Mouse (Mus musculus) liver, embryonic 14.5 days (tissue): ENCODE results near the gene Kras. TPM values are rescaled to one million over a fixed set of nuclear protein-coding genes. Genes with fewer than 3 reads are reported as not detected.

ENCODE experiments used
- ATAC-seq: fragments of 200-750 bp; cut with Nextera tagmentation; 2 replicates; pipeline ENCODE4 v1.8.0; 2017; ENCODE audit warnings: moderate number of reproducible peaks, mild to moderate bottlenecking, moderate library complexity; ENCODE audit not compliant: insufficient read depth
- DNase-seq, 3 experiments: peaks; one replicate each; pipeline ENCODE4 v3.0.0-alpha.2; 2012 to 2013; ENCODE audit warnings: low read depth in 3 of 3, low spot score in 3 of 3
- H3K27ac ChIP-seq: fragments of 300-500 bp; sonication (generic); 2 replicates; pipeline ENCODE4 v1.5.1; 2014; ENCODE audit warnings: moderate library complexity, mild to moderate bottlenecking, control low read depth, inconsistent platforms
- H3K27me3 ChIP-seq: fragments of 300-500 bp; sonication (generic); 2 replicates; pipeline ENCODE4 v1.6.1; 2014; ENCODE audit warnings: mild to moderate bottlenecking, low read length, moderate library complexity; ENCODE audit not compliant: control insufficient read depth, insufficient read depth
- H3K36me3 ChIP-seq: fragments of 300-500 bp; sonication (generic); replicated peaks from 2 replicates; pipeline ENCODE4 v1.6.1; 2014; ENCODE audit warnings: low read depth; ENCODE audit not compliant: control insufficient read depth, insufficient read depth
- H3K4me1 ChIP-seq, 2 experiments: fragments of 200-500 bp in 1 of 2; fragments of 300-500 bp in 1 of 2; sonication (generic) in 1 of 2; replicated peaks; 2 replicates each; pipeline ENCODE4 v1.6.1; 2012 to 2014; ENCODE audit warnings: antibody characterized with exemption in 1 of 2, inconsistent platforms in 1 of 2, low read length in 1 of 2; ENCODE audit not compliant: control insufficient read depth in 2 of 2, insufficient read depth in 2 of 2
- H3K4me2 ChIP-seq: fragments of 300-500 bp; sonication (generic); 2 replicates; pipeline ENCODE4 v1.6.1; 2014; ENCODE audit warnings: low read depth, mild to moderate bottlenecking, control low read depth, moderate library complexity
- H3K4me3 ChIP-seq, 2 experiments: fragments of 200-500 bp in 1 of 2; fragments of 300-500 bp in 1 of 2; sonication (generic) in 1 of 2; 2 replicates each; pipeline ENCODE4 v1.5.1; 2012 to 2014; ENCODE audit warnings: low read depth in 2 of 2, low read length in 2 of 2, mild to moderate bottlenecking in 2 of 2, control low read depth in 1 of 2, inconsistent platforms in 1 of 2, moderate library complexity in 1 of 2; ENCODE audit not compliant: insufficient read depth in 1 of 2
- H3K9ac ChIP-seq: fragments of 300-500 bp; sonication (generic); replicated peaks from 2 replicates; pipeline ENCODE4 v1.6.1; 2014; ENCODE audit warnings: mild to moderate bottlenecking, control low read depth, moderate library complexity
- H3K9me3 ChIP-seq: fragments of 300-500 bp; sonication (generic); 2 replicates; pipeline ENCODE4 v1.6.1; 2016; ENCODE audit warnings: low read length, mixed read lengths; ENCODE audit not compliant: control insufficient read depth
- CTCF ChIP-seq: IDR thresholded peaks from 2 replicates; pipeline ENCODE4 v1.5.1; 2016; ENCODE audit warnings: antibody characterized with exemption, low read depth, control low read depth
- EP300 ChIP-seq: IDR thresholded peaks from 2 replicates; pipeline ENCODE4 v1.6.1; 2016; ENCODE audit warnings: antibody characterized with exemption, low read depth
- WGBS: fragments of 180-500 bp; shearing (Covaris S2); extraction: QIAGEN DNeasy Blood & Tissue Kit; methylation state at CpG from one replicate; pipeline ENCODE4 v1.1.7; 2014; ENCODE audit not compliant: insufficient replicate concordance; 5-methylcytosine and 5-hydroxymethylcytosine counted together
- polyA plus RNA-seq, 2 experiments: library from polyadenylated mRNA; depleted of rRNA in 1 of 2; stranded (reverse) in 1 of 2; unstranded in 1 of 2; fragments of >200 nt; fragmentation: Nextera tagmentation in 1 of 2; extraction: Ambion mirVana in 1 of 2; gene quantifications; 2 replicates each; pipeline versions ENCODE4 v1.2.1 to v1.2.3; 2012 to 2014

The Kras gene
- polyA plus RNA-seq, 2 experiments, result 17.8 to 47.0 TPM

DNA sequence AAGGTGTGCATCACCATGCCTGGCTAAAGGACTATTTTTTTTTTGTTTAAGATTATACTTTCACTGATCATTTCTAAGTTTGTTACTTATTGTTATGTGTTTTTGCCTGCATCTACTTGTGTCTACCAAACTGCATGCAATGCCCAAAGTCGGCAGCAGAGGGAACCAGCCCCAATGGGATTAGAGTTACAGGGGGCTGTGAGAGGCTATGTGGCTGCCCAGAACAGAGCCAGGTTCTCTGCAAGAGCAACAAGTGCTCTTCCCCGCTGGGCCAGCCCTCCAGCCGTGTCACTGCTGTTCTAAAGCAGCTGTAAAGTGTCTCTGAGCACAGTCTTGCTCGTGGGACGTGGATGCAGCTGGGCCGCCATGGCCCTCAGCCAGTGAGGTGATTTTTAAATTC is 70.4 kb downstream of the Kras start:
- ATAC-seq (no peak), DNase-seq (peak in 2 of 3 experiments; percentile 11 to 19)
- Histone ChIP-seq H3K36me3 (no peaks in the 10 kb centered on the region), H3K9me3 (no peaks in the 10 kb centered on the region), H3K4me1 (no peaks in the 10 kb centered on the region), H3K9ac (no peak overlapping the region), H3K27ac (no peak overlapping the region), H3K27me3 (no peaks in the 10 kb centered on the region), H3K4me3 (no peak overlapping the region), H3K4me2 (no peak overlapping the region)
- WGBS, result 36% methylated on average over 6 of the region's 6 CpGs
- no peak for TF ChIP-seq EP300
- TF ChIP-seq CTCF, result peak; percentile 73

DNA sequence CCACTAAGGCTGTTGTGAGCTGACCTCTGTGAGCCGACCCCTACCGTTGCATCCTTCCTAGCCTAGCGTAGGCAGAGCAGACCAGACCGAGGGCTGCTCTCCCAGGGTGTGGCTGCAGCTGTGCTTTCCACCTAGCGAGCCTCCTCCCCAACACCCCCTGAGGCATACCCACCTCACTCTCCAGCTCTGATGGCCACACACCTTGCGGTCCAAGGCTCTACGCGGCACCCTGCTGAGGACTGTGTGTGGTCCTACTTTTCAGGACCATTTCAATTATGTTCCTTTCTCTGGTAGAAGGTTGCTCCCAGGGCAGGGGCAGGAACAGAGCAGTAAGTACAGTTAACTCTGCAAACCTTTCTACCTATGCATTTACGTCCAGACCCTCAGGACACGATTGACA is 73.6 kb downstream of the Kras start:
- no peaks in the 10 kb centered on the region for H3K36me3 ChIP-seq
- peaks cover 0 to 2% of the 10 kb centered on the region in 2 experiments; a peak in 1 of 4 replicates for H3K4me1 ChIP-seq
- WGBS, result 71% methylated on average over 10 of the region's 10 CpGs
- no peaks in the 10 kb centered on the region for H3K9me3 ChIP-seq
- H3K4me3 ChIP-seq, result no peak overlapping the region
- H3K4me2 ChIP-seq, result no peak overlapping the region
- no peaks in the 10 kb centered on the region for H3K27me3 ChIP-seq
- TF ChIP-seq EP300 (no peak), CTCF (no peak)
- no peak overlapping the region for H3K9ac ChIP-seq
- H3K27ac ChIP-seq, result no peak overlapping the region
- ATAC-seq, result no peak
- DNase-seq, result no peak

DNA sequence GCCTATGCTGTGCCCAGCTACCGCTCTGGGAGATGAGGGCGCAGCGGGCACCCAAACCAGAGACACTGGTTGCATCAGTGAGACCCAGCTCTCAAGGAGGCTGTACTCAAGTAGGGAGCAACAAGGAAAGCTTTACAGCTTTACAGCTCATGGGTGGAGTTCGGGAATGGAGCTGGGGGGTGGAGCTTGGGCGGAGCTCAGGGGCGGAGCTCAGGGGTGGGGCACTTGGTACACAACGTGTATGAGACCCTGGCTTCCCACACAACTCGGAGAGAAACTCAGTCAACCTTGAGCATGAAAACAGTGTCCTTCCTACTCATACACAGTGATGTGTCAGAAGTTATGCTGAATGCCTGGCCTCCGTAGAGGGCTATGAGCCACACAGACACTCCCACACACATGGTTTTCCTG is 74.5 kb downstream of the Kras start:
- ATAC-seq (no peak), DNase-seq (no peak)
- Histone ChIP-seq H3K9ac (no peak overlapping the region), H3K27me3 (no peaks in the 10 kb centered on the region), H3K4me3 (no peak overlapping the region), H3K27ac (no peak overlapping the region), H3K4me2 (no peak overlapping the region), H3K9me3 (no peaks in the 10 kb centered on the region), H3K36me3 (no peaks in the 10 kb centered on the region), H3K4me1 (peaks cover 0 to 2% of the 10 kb centered on the region in 2 experiments; a peak in 1 of 4 replicates)
- TF ChIP-seq CTCF (no peak), EP300 (no peak)
- 48% methylated on average over 9 of the region's 9 CpGs for WGBS

DNA sequence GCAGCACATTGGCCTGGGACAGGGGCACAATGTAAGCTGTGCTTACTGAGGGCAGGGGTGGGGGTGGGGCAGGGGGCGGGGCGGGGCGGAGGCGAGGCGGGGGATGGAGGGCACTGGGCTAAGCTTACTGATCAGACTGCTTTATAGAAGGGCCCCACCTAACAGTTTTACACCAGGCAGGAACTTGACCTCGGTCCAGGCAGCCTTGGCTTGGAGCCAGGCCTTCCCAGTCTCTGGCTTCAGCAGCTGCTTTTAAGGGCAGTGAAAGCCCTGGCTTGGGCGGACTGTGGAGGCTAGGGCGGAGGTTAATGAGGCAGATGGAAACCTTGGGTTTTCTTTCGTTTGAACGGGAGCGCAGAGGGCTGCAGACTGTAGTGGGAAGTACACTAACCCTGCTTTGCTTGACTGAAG is 76.3 kb downstream of the Kras start:
- DNase-seq, result no peak
- Histone ChIP-seq H3K36me3 (no peaks in the 10 kb centered on the region), H3K4me3 (no peak overlapping the region), H3K9ac (no peak overlapping the region), H3K4me1 (peaks cover 0 to 2% of the 10 kb centered on the region in 2 experiments; a peak in 1 of 4 replicates), H3K9me3 (no peaks in the 10 kb centered on the region), H3K27ac (no peak overlapping the region), H3K27me3 (no peaks in the 10 kb centered on the region), H3K4me2 (no peak overlapping the region)
- no peak for TF ChIP-seq CTCF
- no peak for TF ChIP-seq EP300
- peak; percentile 51; the same call in 1 of the 2 replicates for ATAC-seq
- WGBS, result 48% methylated on average over 11 of the region's 11 CpGs

DNA sequence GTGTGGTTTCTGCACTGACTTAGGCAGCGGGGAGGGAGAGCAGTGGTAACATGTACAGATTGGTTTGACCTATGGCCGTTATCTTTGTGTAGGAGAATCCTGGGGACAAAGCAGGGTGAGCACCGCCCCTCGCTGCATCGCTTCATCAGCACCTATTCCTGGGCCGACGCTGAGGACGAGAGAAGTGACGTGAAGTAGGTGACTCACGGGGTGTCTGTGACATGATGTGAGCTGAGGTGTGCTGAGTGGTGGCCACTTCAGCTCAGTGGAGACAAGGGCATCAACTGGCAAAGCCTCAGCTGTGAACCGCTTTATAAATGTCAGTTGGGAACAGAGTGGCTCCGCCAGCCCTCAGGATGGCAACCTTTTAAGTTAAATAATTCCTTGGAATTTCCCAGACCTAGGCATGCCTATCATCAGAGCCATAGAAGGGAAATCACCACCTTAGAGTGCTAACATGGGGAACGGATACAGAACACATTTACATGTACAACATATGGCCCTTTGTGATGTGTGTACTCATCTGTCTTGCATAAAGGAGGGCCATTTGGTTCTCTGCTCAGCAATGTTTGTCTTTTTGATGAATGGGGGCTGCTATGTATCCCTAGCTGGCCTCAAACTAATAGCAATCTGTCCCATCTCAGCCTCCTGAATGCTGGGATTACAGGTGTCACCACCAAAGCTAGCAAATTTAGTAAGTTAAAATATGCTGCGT is 78.0 kb downstream of the Kras start:
- Histone ChIP-seq H3K4me3 (no peak overlapping the region), H3K4me2 (no peak overlapping the region), H3K36me3 (no peaks in the 10 kb centered on the region), H3K4me1 (peaks cover 0 to 2% of the 10 kb centered on the region in 2 experiments; a peak in 1 of 4 replicates), H3K27ac (no peak overlapping the region), H3K9ac (no peak overlapping the region), H3K27me3 (no peaks in the 10 kb centered on the region), H3K9me3 (no peaks in the 10 kb centered on the region)
- ATAC-seq, result no peak
- 77% methylated on average over 14 of the region's 14 CpGs for WGBS
- TF ChIP-seq EP300, result no peak
- no peak for TF ChIP-seq CTCF
- DNase-seq, result no peak

Other genes with a start within 250 kb of the Kras start
- gene Bcat1, start 174.1 kb downstream of the Kras start, polyA plus RNA-seq (2012; rRNA removed), result 0.06 and 0.13 TPM in 2 replicates
- gene Bcat1, start 174.1 kb downstream of the Kras start, polyA plus RNA-seq (2014; fragmentation: Nextera tagmentation; extraction: Ambion mirVana), result 0.35 and 0.51 TPM in 2 replicates
- 8.3 and 10.9 TPM in 2 replicates for gene Lrmp, start 134.6 kb downstream of the Kras start, polyA plus RNA-seq (2012; rRNA removed)
- 7.3 and 9.8 TPM in 2 replicates for gene Lrmp, start 134.6 kb downstream of the Kras start, polyA plus RNA-seq (2014; fragmentation: Nextera tagmentation; extraction: Ambion mirVana)
- gene Casc1, start 39.2 kb downstream of the Kras start, polyA plus RNA-seq (2012; rRNA removed), result 0.19 and 0.28 TPM in 2 replicates
- 0.09 and 0.13 TPM in 2 replicates for gene Casc1, start 39.2 kb downstream of the Kras start, polyA plus RNA-seq (2014; fragmentation: Nextera tagmentation; extraction: Ambion mirVana)
- gene Etfrf1, start 39.1 kb downstream of the Kras start, polyA plus RNA-seq (2012; rRNA removed), result 5.2 and 7.2 TPM in 2 replicates
- 12.3 and 13.3 TPM in 2 replicates for gene Etfrf1, start 39.1 kb downstream of the Kras start, polyA plus RNA-seq (2014; fragmentation: Nextera tagmentation; extraction: Ambion mirVana)